ENCODE assay signal across 19 mouse cellular contexts in genomic region chr16:4342579-4342978, GRCm38 (mm10).
DNase-seq lines count a peak whose midpoint lies in the region; ATAC-seq lines count a peak whose summit lies in the region.
"Had no signal": no experiment of that assay in that cellular context is flagged by ENCODE, and none has a peak within 500 bp of the region (broad histone marks: within the 10 kb centered on the region; RNA-seq: fewer than 3 reads in every experiment).

No protein-coding gene starts in this region.

- intact Hi-C loops in heart, postnatal 10 days (cut with DNase I): no loop called here

- ATAC-seq in forebrain, embryonic 16.5 days: no peak
- ATAC-seq in erythroid progenitor cell, adult 5-6 weeks (replicated peaks; ENCODE audit: low FRiP score, poor library complexity, severe bottlenecking): no peak
- ATAC-seq: lung, postnatal 0 days had no signal

- no peak overlapping the region for H3K9ac ChIP-seq in forebrain, embryonic 16.5 days (replicated peaks; ENCODE audit: low read depth, low read length)
- H3K9ac ChIP-seq: heart, embryonic 12.5 days; hindbrain, embryonic 14.5 days; midbrain, embryonic 12.5 days had no signal

- WGBS in forebrain, embryonic 16.5 days: 83% methylated on average over 7 of the region's 7 CpGs

- H3K27ac ChIP-seq in forebrain, embryonic 16.5 days (ENCODE audit: low read length): no peak overlapping the region
- H3K27ac ChIP-seq: hindbrain, embryonic 14.5 days; midbrain, embryonic 12.5 days had no signal

- no peaks in the 10 kb centered on the region for H3K27me3 ChIP-seq in forebrain, embryonic 16.5 days (replicated peaks; ENCODE audit: control insufficient read depth, insufficient read depth, low read length)
- H3K27me3 ChIP-seq: CH12.LX; heart, embryonic 12.5 days; midbrain, embryonic 12.5 days had no signal

- DNase-seq in heart, adult 11 months: peak; percentile 80
- DNase-seq in heart, postnatal 10 days: no peak
- DNase-seq in brain, adult 2 months (ENCODE audit: low read depth, low spot score): peak; percentile 81
- peak; percentile 71 to 72 for DNase-seq in layer of hippocampus, adult 8-10 months (ENCODE audit: low spot score in 2 of 2)
- peak; percentile 66 to 67 for DNase-seq in right cerebral cortex, adult 2 months (ENCODE audit: low spot score in 2 of 2)
- DNase-seq in urinary bladder, adult 2 months (ENCODE audit: low spot score): no peak
- DNase-seq: adrenal gland, postnatal 36 days; cerebellum, adult 18-20 months; kidney, adult 8-10 months; kidney, postnatal 14 days; liver; thymus, adult 18-20 months had no signal

- no peak overlapping the region for H3K4me3 ChIP-seq in forebrain, embryonic 16.5 days (replicated peaks; ENCODE audit: low read length)
- H3K4me3 ChIP-seq: heart, embryonic 12.5 days; midbrain, embryonic 12.5 days had no signal

- no peak overlapping the region for H3K4me2 ChIP-seq in forebrain, embryonic 16.5 days (ENCODE audit: low read length)
- H3K4me2 ChIP-seq: heart, embryonic 12.5 days; hindbrain, embryonic 14.5 days; midbrain, embryonic 12.5 days had no signal

- H3K9me3 ChIP-seq in forebrain, embryonic 16.5 days (ENCODE audit: control insufficient read depth, low read length): no peaks in the 10 kb centered on the region
- H3K9me3 ChIP-seq: heart, embryonic 12.5 days; midbrain, embryonic 12.5 days had no signal

- no peaks in the 10 kb centered on the region for H3K36me3 ChIP-seq in forebrain, embryonic 16.5 days (ENCODE audit: control insufficient read depth, insufficient read depth)
- H3K36me3 ChIP-seq: heart, embryonic 12.5 days; midbrain, embryonic 12.5 days had no signal

- H3K4me1 ChIP-seq in forebrain, embryonic 16.5 days (replicated peaks; ENCODE audit: control insufficient read depth, insufficient read depth, low read length): 0 out of 2 replicates have a peak, but pooled peaks cover 4% of the 10 kb centered on the region
- H3K4me1 ChIP-seq: heart, embryonic 12.5 days; midbrain, embryonic 12.5 days had no signal

Comparison
In these comparisons a context has a peak if more than half of its experiments do, and no peak if none do; other contexts are left out.
1. DNase-seq: peak in heart, adult 11 months (single experiment), brain, adult 2 months (single experiment), layer of hippocampus, adult 8-10 months (2 of 2) and right cerebral cortex, adult 2 months (2 of 2); none in heart, postnatal 10 days (0 of 2) and urinary bladder, adult 2 months (single experiment).